Mouse (Mus musculus): ENCODE results near the gene Sema4a.

Sema4a gene

GRCm38 (mm10) chr3:88486043-88486442, 25.1 kb upstream of the Sema4a start:
- no peak for DNase-seq

GRCm38 (mm10) chr3:88484597-88485316, 23.8 kb upstream of the Sema4a start:
- peak in 1 of 2 experiments; percentile 58 for DNase-seq

- peak; percentile 88 to 90 for DNase-seq
Measured at GRCm38 (mm10) chr3:88483621-88484020, 22.6 kb upstream of the Sema4a start.

- DNase-seq, result no peak
Measured at GRCm38 (mm10) chr3:88483141-88483540, 22.2 kb upstream of the Sema4a start.

- DNase-seq, result no peak
Measured at GRCm38 (mm10) chr3:88482336-88482735, 21.4 kb upstream of the Sema4a start.

- no peak for DNase-seq
Measured at GRCm38 (mm10) chr3:88481372-88482040, 20.5 kb upstream of the Sema4a start.

- no peak for DNase-seq
Measured at GRCm38 (mm10) chr3:88480679-88481078, 19.7 kb upstream of the Sema4a start.

- DNase-seq, result no peak
Measured at GRCm38 (mm10) chr3:88479828-88480227, 18.8 kb upstream of the Sema4a start.

- no peak for DNase-seq
Measured at GRCm38 (mm10) chr3:88479163-88479562, 18.2 kb upstream of the Sema4a start.

- peak; percentile 93 to 94 for DNase-seq
Measured at GRCm38 (mm10) chr3:88477735-88478134, 16.8 kb upstream of the Sema4a start.

GRCm38 (mm10) chr3:88476403-88476802, 15.4 kb upstream of the Sema4a start:
- no peak for DNase-seq

GRCm38 (mm10) chr3:88473571-88473970, 12.6 kb upstream of the Sema4a start:
- DNase-seq, result no peak

GRCm38 (mm10) chr3:88473020-88473419, 12.0 kb upstream of the Sema4a start:
- peak in 1 of 2 experiments; percentile 66 for DNase-seq

- peak in 1 of 2 experiments; percentile 61 for DNase-seq
Measured at GRCm38 (mm10) chr3:88470943-88471479, 10.0 kb upstream of the Sema4a start.

- no peak for DNase-seq
Measured at GRCm38 (mm10) chr3:88469466-88469865, 8.5 kb upstream of the Sema4a start.

GRCm38 (mm10) chr3:88467116-88467824, 6.3 kb upstream of the Sema4a start:
- peak; percentile 95 to 97 for DNase-seq

- no peak for DNase-seq
Measured at GRCm38 (mm10) chr3:88465127-88465526, 4.1 kb upstream of the Sema4a start.

- DNase-seq, result no peak
Measured at GRCm38 (mm10) chr3:88464425-88464824, 3.4 kb upstream of the Sema4a start.

GRCm38 (mm10) chr3:88460029-88460428, 953 bp downstream of the Sema4a start:
- DNase-seq, result no peak

- peak; percentile 43 to 51 for DNase-seq
Measured at GRCm38 (mm10) chr3:88458778-88459219, 2.2 kb downstream of the Sema4a start.

- no peak for DNase-seq
Measured at GRCm38 (mm10) chr3:88456746-88457532, 4.0 kb downstream of the Sema4a start.

- DNase-seq, result peak; percentile 56 to 75
Measured at GRCm38 (mm10) chr3:88456313-88456712, 4.7 kb downstream of the Sema4a start.
